ENCODE assay signal across 11 mouse cellular contexts in genomic region chr6:53696921-53697320, GRCm38 (mm10).
A peak's percentile ranks its signal among the peaks of the same experiment; 100 is the strongest.
DNase-seq lines count a peak whose midpoint lies in the region; ATAC-seq lines count a peak whose summit lies in the region.
"Had no signal": no experiment of that assay in that cellular context is flagged by ENCODE, and none has a peak within 500 bp of the region (broad histone marks: within the 10 kb centered on the region; RNA-seq: fewer than 3 reads in every experiment).

No protein-coding gene starts in this region.

- peak overlapping the region; percentile 63 for H3K27ac ChIP-seq in forebrain, embryonic 13.5 days
- H3K27ac ChIP-seq in forebrain, embryonic 10.5 days: no peak overlapping the region
- no peak overlapping the region for H3K27ac ChIP-seq in midbrain, embryonic 11.5 days (ENCODE audit: low read depth, low read length)
- no peak overlapping the region for H3K27ac ChIP-seq in midbrain, embryonic 15.5 days
- peak overlapping the region; percentile 75 for H3K27ac ChIP-seq in forebrain, embryonic 16.5 days (ENCODE audit: low read length)
- H3K27ac ChIP-seq: liver, embryonic 15.5 days had no signal

- H3K36me3 ChIP-seq in forebrain, embryonic 13.5 days (ENCODE audit: poor library complexity, severe bottlenecking): no peaks in the 10 kb centered on the region
- H3K36me3 ChIP-seq in forebrain, embryonic 10.5 days (replicated peaks): peaks cover 4% of the 10 kb centered on the region; the same call in 1 of the 2 replicates
- H3K36me3 ChIP-seq in midbrain, embryonic 11.5 days (ENCODE audit: control insufficient read depth, insufficient read depth, low read length): no peaks in the 10 kb centered on the region
- H3K36me3 ChIP-seq in midbrain, embryonic 15.5 days (replicated peaks): no peaks in the 10 kb centered on the region
- no peaks in the 10 kb centered on the region for H3K36me3 ChIP-seq in forebrain, embryonic 16.5 days (ENCODE audit: control insufficient read depth, insufficient read depth)
- H3K36me3 ChIP-seq: liver, embryonic 15.5 days had no signal

- no peak overlapping the region for H3K4me3 ChIP-seq in forebrain, embryonic 13.5 days
- H3K4me3 ChIP-seq in forebrain, embryonic 10.5 days: no peak overlapping the region
- H3K4me3 ChIP-seq in midbrain, embryonic 11.5 days (ENCODE audit: low read depth, low read length): no peak overlapping the region
- no peak overlapping the region for H3K4me3 ChIP-seq in midbrain, embryonic 15.5 days
- no peak overlapping the region for H3K4me3 ChIP-seq in forebrain, embryonic 16.5 days (replicated peaks; ENCODE audit: low read length)
- H3K4me3 ChIP-seq: liver, embryonic 15.5 days had no signal

- peak overlapping the region; percentile 0; the same call in 1 of the 2 replicates for H3K4me2 ChIP-seq in forebrain, embryonic 13.5 days
- no peak overlapping the region for H3K4me2 ChIP-seq in midbrain, embryonic 11.5 days
- H3K4me2 ChIP-seq in midbrain, embryonic 15.5 days: no peak overlapping the region
- H3K4me2 ChIP-seq in forebrain, embryonic 16.5 days (ENCODE audit: low read length): no peak overlapping the region
- H3K4me2 ChIP-seq: liver, embryonic 15.5 days had no signal

- 56% methylated on average over 6 of the region's 6 CpGs for WGBS in forebrain, embryonic 13.5 days
- WGBS in forebrain, embryonic 10.5 days: 81% methylated on average over 6 of the region's 6 CpGs
- 77% methylated on average over 6 of the region's 6 CpGs for WGBS in midbrain, embryonic 11.5 days
- 66% methylated on average over 6 of the region's 6 CpGs for WGBS in midbrain, embryonic 15.5 days
- WGBS in forebrain, embryonic 16.5 days: 39% methylated on average over 6 of the region's 6 CpGs

- ATAC-seq in forebrain, embryonic 13.5 days: peak; percentile 25; the same call in 1 of the 2 replicates
- ATAC-seq in midbrain, embryonic 11.5 days (ENCODE audit: low FRiP score): no peak
- no peak for ATAC-seq in midbrain, embryonic 15.5 days (replicated peaks)
- peak; percentile 57 for ATAC-seq in forebrain, embryonic 16.5 days

- H3K27me3 ChIP-seq in forebrain, embryonic 13.5 days: no peaks in the 10 kb centered on the region
- no peaks in the 10 kb centered on the region for H3K27me3 ChIP-seq in forebrain, embryonic 10.5 days (ENCODE audit: poor library complexity, severe bottlenecking)
- no peaks in the 10 kb centered on the region for H3K27me3 ChIP-seq in midbrain, embryonic 11.5 days (ENCODE audit: control insufficient read depth, insufficient read depth, low read length)
- H3K27me3 ChIP-seq in midbrain, embryonic 15.5 days (replicated peaks): no peaks in the 10 kb centered on the region
- H3K27me3 ChIP-seq in forebrain, embryonic 16.5 days (replicated peaks; ENCODE audit: control insufficient read depth, insufficient read depth, low read length): no peaks in the 10 kb centered on the region

- H3K4me1 ChIP-seq in forebrain, embryonic 13.5 days: peaks cover 37% of the 10 kb centered on the region
- peaks cover 35% of the 10 kb centered on the region for H3K4me1 ChIP-seq in forebrain, embryonic 10.5 days
- H3K4me1 ChIP-seq in midbrain, embryonic 11.5 days (ENCODE audit: control insufficient read depth, insufficient read depth, low read length): peaks cover 8% of the 10 kb centered on the region; the same call in 1 of the 2 replicates
- H3K4me1 ChIP-seq in midbrain, embryonic 15.5 days: peaks cover 13% of the 10 kb centered on the region; the same call in 1 of the 2 replicates
- peaks cover 28% of the 10 kb centered on the region for H3K4me1 ChIP-seq in forebrain, embryonic 16.5 days (replicated peaks; ENCODE audit: control insufficient read depth, insufficient read depth, low read length)
- H3K4me1 ChIP-seq: liver, embryonic 15.5 days had no signal

- no peaks in the 10 kb centered on the region for H3K9me3 ChIP-seq in forebrain, embryonic 13.5 days (replicated peaks)
- no peaks in the 10 kb centered on the region for H3K9me3 ChIP-seq in forebrain, embryonic 10.5 days
- no peaks in the 10 kb centered on the region for H3K9me3 ChIP-seq in midbrain, embryonic 11.5 days (ENCODE audit: control insufficient read depth, low read length)
- H3K9me3 ChIP-seq in midbrain, embryonic 15.5 days: no peaks in the 10 kb centered on the region
- H3K9me3 ChIP-seq in forebrain, embryonic 16.5 days (ENCODE audit: control insufficient read depth, low read length): no peaks in the 10 kb centered on the region
- H3K9me3 ChIP-seq: liver, embryonic 15.5 days had no signal

- no peak for DNase-seq in forebrain, embryonic 10.5 days (ENCODE audit: extremely low spot score, low spot score)
- peak; percentile 56 for DNase-seq in midbrain, embryonic 11.5 days (ENCODE audit: low spot score, missing footprints)
- peak; percentile 59 for DNase-seq in testis, postnatal 10 days (ENCODE audit: low spot score)
- no peak for DNase-seq in Muller cell, postnatal 12 days (ENCODE audit: inconsistent ontology term)
- DNase-seq: adrenal gland, postnatal 14 days; kidney, postnatal 10 days; thymus, postnatal 36 days had no signal

- H3K9ac ChIP-seq in forebrain, embryonic 13.5 days: no peak overlapping the region
- no peak overlapping the region for H3K9ac ChIP-seq in midbrain, embryonic 11.5 days (ENCODE audit: low read length)
- no peak overlapping the region for H3K9ac ChIP-seq in midbrain, embryonic 15.5 days
- 0 out of 2 replicates have a peak overlapping the region, but pooled peaks have one; percentile 10 for H3K9ac ChIP-seq in forebrain, embryonic 16.5 days (replicated peaks; ENCODE audit: low read depth, low read length)
- H3K9ac ChIP-seq: liver, embryonic 15.5 days had no signal

Comparison
In these comparisons a context has a peak if more than half of its experiments do, and no peak if none do; other contexts are left out.
1. H3K27ac ChIP-seq: peak in forebrain, embryonic 13.5 days (single experiment) and forebrain, embryonic 16.5 days (single experiment); none in forebrain, embryonic 10.5 days (single experiment), midbrain, embryonic 11.5 days (single experiment) and midbrain, embryonic 15.5 days (single experiment).
2. ATAC-seq: peak in forebrain, embryonic 13.5 days (single experiment) and forebrain, embryonic 16.5 days (single experiment); none in midbrain, embryonic 11.5 days (single experiment) and midbrain, embryonic 15.5 days (single experiment).
3. DNase-seq: peak in midbrain, embryonic 11.5 days (single experiment) and testis, postnatal 10 days (single experiment); none in forebrain, embryonic 10.5 days (single experiment) and Muller cell, postnatal 12 days (single experiment).